Comparison of ENCODE assay signal across 8 mouse cellular contexts in genomic region chr2:132906763-132907162, GRCm38 (mm10). TPM values are rescaled to one million over a fixed set of nuclear protein-coding genes. Genes with fewer than 3 reads are reported as not detected.
DNase-seq lines count a peak whose midpoint lies in the region; ATAC-seq and TF ChIP-seq lines count a peak whose summit lies in the region.

No protein-coding gene starts in this region.

- no peak overlapping the region for H3K4me2 ChIP-seq in forebrain, postnatal 0 days (ENCODE audit: low read depth)
- no peak overlapping the region for H3K4me2 ChIP-seq in forebrain, embryonic 13.5 days
- no peak overlapping the region for H3K4me2 ChIP-seq in liver, embryonic 14.5 days (ENCODE audit: low read depth)
- H3K4me2 ChIP-seq in embryonic facial prominence, embryonic 14.5 days (ENCODE audit: low read depth, low read length): no peak overlapping the region

- no peaks in the 10 kb centered on the region for H3K36me3 ChIP-seq in forebrain, postnatal 0 days (ENCODE audit: insufficient read depth)
- no peaks in the 10 kb centered on the region for H3K36me3 ChIP-seq in forebrain, embryonic 13.5 days (ENCODE audit: poor library complexity, severe bottlenecking)
- H3K36me3 ChIP-seq in liver, embryonic 14.5 days (replicated peaks; ENCODE audit: control insufficient read depth, insufficient read depth, low read depth): no peaks in the 10 kb centered on the region
- H3K36me3 ChIP-seq in embryonic facial prominence, embryonic 14.5 days (ENCODE audit: control insufficient read depth, insufficient read depth, low read length): no peaks in the 10 kb centered on the region

- 29% methylated on average over 8 of the region's 8 CpGs for WGBS in forebrain, postnatal 0 days
- 28% methylated on average over 8 of the region's 8 CpGs for WGBS in forebrain, embryonic 13.5 days
- WGBS in liver, embryonic 14.5 days (ENCODE audit: insufficient replicate concordance): 13% methylated on average over 8 of the region's 8 CpGs
- WGBS in embryonic facial prominence, embryonic 14.5 days: 29% methylated on average over 8 of the region's 8 CpGs

- H3K4me1 ChIP-seq in forebrain, postnatal 0 days (ENCODE audit: insufficient read depth): no peaks in the 10 kb centered on the region
- no peaks in the 10 kb centered on the region for H3K4me1 ChIP-seq in forebrain, embryonic 13.5 days
- H3K4me1 ChIP-seq in liver, embryonic 14.5 days (replicated peaks; ENCODE audit: control insufficient read depth in 2 of 2, insufficient read depth in 2 of 2, low read length in 1 of 2): no peaks in the 10 kb centered on the region
- no peaks in the 10 kb centered on the region for H3K4me1 ChIP-seq in embryonic facial prominence, embryonic 14.5 days (ENCODE audit: control insufficient read depth, insufficient read depth, low read length)

- no peaks in the 10 kb centered on the region for H3K27me3 ChIP-seq in forebrain, postnatal 0 days (ENCODE audit: insufficient read depth, low read length)
- H3K27me3 ChIP-seq in forebrain, embryonic 13.5 days: no peaks in the 10 kb centered on the region
- H3K27me3 ChIP-seq in liver, embryonic 14.5 days (ENCODE audit: control insufficient read depth, insufficient read depth, low read length): no peaks in the 10 kb centered on the region
- H3K27me3 ChIP-seq in embryonic facial prominence, embryonic 14.5 days (replicated peaks; ENCODE audit: control insufficient read depth, insufficient read depth, low read length): no peaks in the 10 kb centered on the region

- peak; percentile 34 for DNase-seq in forebrain, postnatal 0 days
- DNase-seq in liver, embryonic 14.5 days (ENCODE audit: low read depth in 3 of 3, low spot score in 3 of 3): no peak
- DNase-seq in liver: no peak
- DNase-seq in adipocyte (ENCODE audit: low spot score): peak; percentile 84
- peak; percentile 17 for DNase-seq in embryonic facial prominence, embryonic 14.5 days (ENCODE audit: low spot score)
- DNase-seq in urinary bladder, adult 2 months (ENCODE audit: low spot score): no peak

- no peak overlapping the region for H3K27ac ChIP-seq in forebrain, postnatal 0 days (ENCODE audit: low read depth, low read length)
- H3K27ac ChIP-seq in forebrain, embryonic 13.5 days: no peak overlapping the region
- no peak overlapping the region for H3K27ac ChIP-seq in liver, embryonic 14.5 days
- H3K27ac ChIP-seq in embryonic facial prominence, embryonic 14.5 days (replicated peaks; ENCODE audit: low read depth, low read length): no peak overlapping the region

- no peak for TF ChIP-seq EP300 in liver, embryonic 14.5 days (IDR thresholded peaks at IDR 0.05; ENCODE audit: low read depth)

- TF ChIP-seq CTCF in forebrain, postnatal 0 days (IDR thresholded peaks at IDR 0.05; ENCODE audit: low read depth): peak; percentile 49
- peak; percentile 53 for TF ChIP-seq CTCF in liver, embryonic 14.5 days (IDR thresholded peaks at IDR 0.05; ENCODE audit: low read depth)

- no peak overlapping the region for H3K4me3 ChIP-seq in forebrain, postnatal 0 days (ENCODE audit: low read depth, low read length)
- no peak overlapping the region for H3K4me3 ChIP-seq in forebrain, embryonic 13.5 days
- H3K4me3 ChIP-seq in liver, embryonic 14.5 days (ENCODE audit: insufficient read depth in 1 of 2, low read depth in 2 of 2, low read length in 2 of 2): no peak overlapping the region
- no peak overlapping the region for H3K4me3 ChIP-seq in embryonic facial prominence, embryonic 14.5 days (ENCODE audit: low read depth, low read length)

- no peak overlapping the region for H3K9ac ChIP-seq in forebrain, postnatal 0 days
- H3K9ac ChIP-seq in forebrain, embryonic 13.5 days: no peak overlapping the region
- H3K9ac ChIP-seq in liver, embryonic 14.5 days (replicated peaks): no peak overlapping the region
- H3K9ac ChIP-seq in embryonic facial prominence, embryonic 14.5 days (ENCODE audit: low read depth, low read length): no peak overlapping the region

- no peaks in the 10 kb centered on the region for H3K9me3 ChIP-seq in forebrain, postnatal 0 days (ENCODE audit: low read length)
- no peaks in the 10 kb centered on the region for H3K9me3 ChIP-seq in forebrain, embryonic 13.5 days (replicated peaks)
- H3K9me3 ChIP-seq in liver, embryonic 14.5 days (ENCODE audit: control insufficient read depth, low read length): no peaks in the 10 kb centered on the region
- H3K9me3 ChIP-seq in embryonic facial prominence, embryonic 14.5 days (ENCODE audit: control insufficient read depth, low read length): no peaks in the 10 kb centered on the region

- no peak for ATAC-seq in forebrain, postnatal 0 days
- no peak for ATAC-seq in forebrain, embryonic 13.5 days
- ATAC-seq in liver, embryonic 14.5 days (ENCODE audit: insufficient read depth): no peak
- no peak for ATAC-seq in embryonic facial prominence, embryonic 14.5 days (ENCODE audit: low read depth)
- peak; percentile 33; the same call in 1 of the 2 replicates for ATAC-seq in megakaryocyte-erythroid progenitor cell, adult 5-6 weeks (replicated peaks; ENCODE audit: low FRiP score, low TSS enrichment, poor library complexity, severe bottlenecking)

RNA-seq across cellular contexts. Expression of gene Lrrn4, which starts 26.1 kb away (rescaled TPM):
- total RNA-seq in forebrain, postnatal 0 days (2014; rRNA removed): 0.46 and 1.5 TPM in 2 replicates
- polyA plus RNA-seq in forebrain, postnatal 0 days (2015; fragmentation: Nextera tagmentation; extraction: Ambion mirVana): 0.30 and 0.47 TPM in 2 replicates
- polyA plus RNA-seq in forebrain, embryonic 13.5 days (2015; fragmentation: Nextera tagmentation; extraction: Ambion mirVana): 0.04 and 0.15 TPM in 2 replicates
- 0.36 and 0.39 TPM in 2 replicates for polyA plus RNA-seq in liver, embryonic 14.5 days (2012; rRNA removed)
- polyA plus RNA-seq in liver, embryonic 14.5 days (2014; fragmentation: Nextera tagmentation; extraction: Ambion mirVana): 0.67 and 0.72 TPM in 2 replicates
- polyA plus RNA-seq in embryonic facial prominence, embryonic 14.5 days (2014; fragmentation: Nextera tagmentation; extraction: Ambion mirVana): 0.06 and 0.12 TPM in 2 replicates
- not detected in 2 replicates for total RNA-seq in megakaryocyte-erythroid progenitor cell, adult 5-6 weeks (2014; fragmentation: Nextera tagmentation)
- not detected in 2 replicates for total RNA-seq in megakaryocyte-erythroid progenitor cell, adult 5-6 weeks (2017)
- polyA plus RNA-seq in urinary bladder, adult 2 months (2012; rRNA removed): 3.0 and 4.8 TPM in 2 replicates

RNA-seq across cellular contexts. Expression of gene Fermt1, which starts 38.9 kb away (rescaled TPM):
- not detected in 2 replicates for total RNA-seq in forebrain, postnatal 0 days (2014; rRNA removed)
- not detected in 2 replicates for polyA plus RNA-seq in forebrain, postnatal 0 days (2015; fragmentation: Nextera tagmentation; extraction: Ambion mirVana)
- 0.04 TPM in 1 of 2 replicates, not detected in the other for polyA plus RNA-seq in forebrain, embryonic 13.5 days (2015; fragmentation: Nextera tagmentation; extraction: Ambion mirVana)
- polyA plus RNA-seq in liver, embryonic 14.5 days (2012; rRNA removed): 0.02 TPM in 2 replicates
- polyA plus RNA-seq in liver, embryonic 14.5 days (2014; fragmentation: Nextera tagmentation; extraction: Ambion mirVana): 0.08 TPM in 1 of 2 replicates, not detected in the other
- 7.2 and 8.9 TPM in 2 replicates for polyA plus RNA-seq in embryonic facial prominence, embryonic 14.5 days (2014; fragmentation: Nextera tagmentation; extraction: Ambion mirVana)
- total RNA-seq in megakaryocyte-erythroid progenitor cell, adult 5-6 weeks (2014; fragmentation: Nextera tagmentation): not detected in 2 replicates
- total RNA-seq in megakaryocyte-erythroid progenitor cell, adult 5-6 weeks (2017): not detected in 2 replicates
- 8.3 and 9.1 TPM in 2 replicates for polyA plus RNA-seq in urinary bladder, adult 2 months (2012; rRNA removed)

Comparison
In these comparisons a context has a peak if more than half of its experiments do, and no peak if none do; other contexts are left out.
1. DNase-seq: peak in forebrain, postnatal 0 days (single experiment), adipocyte (single experiment) and embryonic facial prominence, embryonic 14.5 days (single experiment); none in liver, embryonic 14.5 days (0 of 3), liver (single experiment) and urinary bladder, adult 2 months (single experiment).